Mouse (Mus musculus) neural tube, embryonic 12.5 days (tissue): ENCODE results near the gene Kremen1. TPM values are rescaled to one million over a fixed set of nuclear protein-coding genes. Genes with fewer than 3 reads are reported as not detected.

Experiments used
- ATAC-seq: fragments of 200-750 bp; cut with Nextera tagmentation; 2 replicates; pipeline ENCODE4 v1.8.0; 2017; ENCODE audit warnings: low read depth, mild to moderate bottlenecking, moderate TSS enrichment, moderate library complexity; ENCODE audit not compliant: low FRiP score
- H3K27ac ChIP-seq: fragments of 300-500 bp; sonication (generic); 2 replicates; pipeline ENCODE4 v1.5.1; 2016
- H3K27me3 ChIP-seq: fragments of 300-500 bp; sonication (generic); replicated peaks from 2 replicates; pipeline ENCODE4 v1.6.1; 2016; ENCODE audit warnings: mild to moderate bottlenecking
- H3K36me3 ChIP-seq: fragments of 300-500 bp; sonication (generic); 2 replicates; pipeline ENCODE4 v1.6.1; 2016; ENCODE audit warnings: mild to moderate bottlenecking
- H3K4me1 ChIP-seq: fragments of 300-500 bp; sonication (generic); 2 replicates; pipeline ENCODE4 v1.6.1; 2016
- H3K4me2 ChIP-seq: fragments of 300-500 bp; sonication (generic); replicated peaks from 2 replicates; pipeline ENCODE4 v1.6.1; 2016; ENCODE audit warnings: mild to moderate bottlenecking
- H3K4me3 ChIP-seq: fragments of 300-500 bp; sonication (generic); 2 replicates; pipeline ENCODE4 v1.5.1; 2016
- H3K9ac ChIP-seq: fragments of 300-500 bp; sonication (generic); 2 replicates; pipeline ENCODE4 v1.6.1; 2016; ENCODE audit warnings: mild to moderate bottlenecking
- H3K9me3 ChIP-seq: fragments of 300-500 bp; sonication (generic); 2 replicates; pipeline ENCODE4 v1.6.1; 2016; ENCODE audit warnings: mild to moderate bottlenecking
- WGBS: fragments of 180-500 bp; shearing (Covaris S2); methylation state at CpG from one replicate; pipeline ENCODE4 v1.1.7; 2016; 5-methylcytosine and 5-hydroxymethylcytosine counted together
- polyA plus RNA-seq: library from polyadenylated mRNA; unstranded; fragments of >200 nt; fragmentation: Nextera tagmentation; extraction: Ambion mirVana; gene quantifications from 2 replicates; pipeline ENCODE4 v1.2.1, GENCODE M21; 2016

Gene Kremen1
- polyA plus RNA-seq, 1 experiment from 2014 or later, result 15.5 TPM

- WGBS, result 76% methylated on average over 7 of the region's 7 CpGs
- H3K27ac ChIP-seq, result no peak overlapping the region
Observed at GRCm38 (mm10) chr11:5196583-5196982, 64.8 kb downstream of the Kremen1 start.

GRCm38 (mm10) chr11:5193576-5193881, 67.8 kb downstream of the Kremen1 start:
- no peak overlapping the region for H3K4me3 ChIP-seq
- H3K4me2 ChIP-seq, result no peak overlapping the region
- no peaks in the 10 kb centered on the region for H3K27me3 ChIP-seq
- H3K9me3 ChIP-seq, result no peaks in the 10 kb centered on the region
- peaks cover 19% of the 10 kb centered on the region for H3K4me1 ChIP-seq
- WGBS, result 75% methylated on average over 1 of the region's 1 CpGs
- H3K36me3 ChIP-seq, result peaks cover 13% of the 10 kb centered on the region
- H3K27ac ChIP-seq, result no peak overlapping the region
- no peak for ATAC-seq
- H3K9ac ChIP-seq, result no peak overlapping the region

More at GRCm38 (mm10) chr11:5196583-5196982, 64.8 kb downstream of the Kremen1 start:
- Histone ChIP-seq H3K9ac (no peak overlapping the region), H3K4me1 (peaks cover 15% of the 10 kb centered on the region), H3K36me3 (peaks cover 13% of the 10 kb centered on the region), H3K4me3 (no peak overlapping the region), H3K9me3 (no peaks in the 10 kb centered on the region), H3K27me3 (no peaks in the 10 kb centered on the region), H3K4me2 (no peak overlapping the region)
- ATAC-seq, result no peak

GRCm38 (mm10) chr11:5192840-5193575, 68.3 kb downstream of the Kremen1 start:
- H3K4me2 ChIP-seq, result no peak overlapping the region
- no peak overlapping the region for H3K4me3 ChIP-seq
- H3K4me1 ChIP-seq, result peaks cover 19% of the 10 kb centered on the region
- H3K9ac ChIP-seq, result no peak overlapping the region
- H3K36me3 ChIP-seq, result peaks cover 13% of the 10 kb centered on the region
- WGBS, result 84% methylated on average over 8 of the region's 8 CpGs
- H3K9me3 ChIP-seq, result no peaks in the 10 kb centered on the region
- ATAC-seq, result no peak
- no peak overlapping the region for H3K27ac ChIP-seq
- no peaks in the 10 kb centered on the region for H3K27me3 ChIP-seq

- peaks cover 18% of the 10 kb centered on the region for H3K4me1 ChIP-seq
- H3K9me3 ChIP-seq, result no peaks in the 10 kb centered on the region
- WGBS, result 52% methylated on average over 9 of the region's 9 CpGs
- no peak overlapping the region for H3K9ac ChIP-seq
- H3K27ac ChIP-seq, result no peak overlapping the region
- no peaks in the 10 kb centered on the region for H3K27me3 ChIP-seq
- no peak overlapping the region for H3K4me2 ChIP-seq
- no peak for ATAC-seq
- H3K36me3 ChIP-seq, result peaks cover 13% of the 10 kb centered on the region
- no peak overlapping the region for H3K4me3 ChIP-seq
Observed at GRCm38 (mm10) chr11:5192084-5192516, 69.3 kb downstream of the Kremen1 start.

GRCm38 (mm10) chr11:5189239-5189933, 72.0 kb downstream of the Kremen1 start:
- 57% methylated on average over 9 of the region's 9 CpGs for WGBS
- peaks cover 9% of the 10 kb centered on the region; the same call in 1 of the 2 replicates for H3K36me3 ChIP-seq
- peaks cover 17% of the 10 kb centered on the region for H3K4me1 ChIP-seq
- H3K27me3 ChIP-seq, result no peaks in the 10 kb centered on the region
- no peak overlapping the region for H3K27ac ChIP-seq
- H3K4me2 ChIP-seq, result no peak overlapping the region
- no peaks in the 10 kb centered on the region for H3K9me3 ChIP-seq
- no peak for ATAC-seq
- no peak overlapping the region for H3K9ac ChIP-seq
- H3K4me3 ChIP-seq, result no peak overlapping the region

- 89% methylated on average over 4 of the region's 4 CpGs for WGBS
- Histone ChIP-seq H3K36me3 (peaks cover 4% of the 10 kb centered on the region; the same call in 1 of the 2 replicates), H3K4me3 (no peak overlapping the region), H3K27ac (no peak overlapping the region), H3K27me3 (no peaks in the 10 kb centered on the region), H3K4me2 (no peak overlapping the region), H3K4me1 (peaks cover 21% of the 10 kb centered on the region), H3K9ac (no peak overlapping the region), H3K9me3 (no peaks in the 10 kb centered on the region)
- ATAC-seq, result no peak
Observed at GRCm38 (mm10) chr11:5188170-5188569, 73.2 kb downstream of the Kremen1 start.

GRCm38 (mm10) chr11:5184832-5185231, 76.5 kb downstream of the Kremen1 start:
- H3K4me2 ChIP-seq, result no peak overlapping the region
- no peak for ATAC-seq
- no peak overlapping the region for H3K9ac ChIP-seq
- 90% methylated on average over 9 of the region's 9 CpGs for WGBS
- H3K9me3 ChIP-seq, result no peaks in the 10 kb centered on the region
- no peak overlapping the region for H3K4me3 ChIP-seq
- no peaks in the 10 kb centered on the region for H3K27me3 ChIP-seq
- no peaks in the 10 kb centered on the region for H3K36me3 ChIP-seq
- H3K27ac ChIP-seq, result no peak overlapping the region
- H3K4me1 ChIP-seq, result peaks cover 17% of the 10 kb centered on the region

- ATAC-seq, result peak; percentile 55
- Histone ChIP-seq H3K9me3 (no peaks in the 10 kb centered on the region), H3K36me3 (no peaks in the 10 kb centered on the region), H3K4me2 (no peak overlapping the region), H3K27ac (no peak overlapping the region), H3K9ac (no peak overlapping the region), H3K4me3 (no peak overlapping the region), H3K27me3 (no peaks in the 10 kb centered on the region), H3K4me1 (peaks cover 15% of the 10 kb centered on the region)
- WGBS, result 27% methylated on average over 9 of the region's 9 CpGs
Observed at GRCm38 (mm10) chr11:5184250-5184649, 77.1 kb downstream of the Kremen1 start.

GRCm38 (mm10) chr11:5182870-5183269, 78.5 kb downstream of the Kremen1 start:
- Histone ChIP-seq H3K4me3 (no peak overlapping the region), H3K4me2 (no peak overlapping the region), H3K9ac (no peak overlapping the region), H3K36me3 (no peaks in the 10 kb centered on the region), H3K4me1 (peaks cover 13% of the 10 kb centered on the region), H3K27me3 (no peaks in the 10 kb centered on the region), H3K27ac (no peak overlapping the region), H3K9me3 (no peaks in the 10 kb centered on the region)
- 76% methylated on average over 4 of the region's 4 CpGs for WGBS
- no peak for ATAC-seq

GRCm38 (mm10) chr11:5181850-5182404, 79.4 kb downstream of the Kremen1 start:
- H3K4me1 ChIP-seq, result peaks cover 9% of the 10 kb centered on the region
- H3K9ac ChIP-seq, result no peak overlapping the region
- no peaks in the 10 kb centered on the region for H3K27me3 ChIP-seq
- H3K4me3 ChIP-seq, result no peak overlapping the region
- H3K27ac ChIP-seq, result no peak overlapping the region
- 21% methylated on average over 13 of the region's 13 CpGs for WGBS
- ATAC-seq, result no peak
- no peak overlapping the region for H3K4me2 ChIP-seq
- no peaks in the 10 kb centered on the region for H3K36me3 ChIP-seq
- H3K9me3 ChIP-seq, result no peaks in the 10 kb centered on the region

GRCm38 (mm10) chr11:5179391-5179790, 82.0 kb downstream of the Kremen1 start:
- H3K4me2 ChIP-seq, result no peak overlapping the region
- H3K27me3 ChIP-seq, result no peaks in the 10 kb centered on the region
- no peaks in the 10 kb centered on the region for H3K36me3 ChIP-seq
- 43% methylated on average over 8 of the region's 8 CpGs for WGBS
- no peak for ATAC-seq
- H3K9ac ChIP-seq, result no peak overlapping the region
- no peak overlapping the region for H3K4me3 ChIP-seq
- H3K4me1 ChIP-seq, result peaks cover 4% of the 10 kb centered on the region
- no peaks in the 10 kb centered on the region for H3K9me3 ChIP-seq
- no peak overlapping the region for H3K27ac ChIP-seq

GRCm38 (mm10) chr11:5177171-5177570, 84.2 kb downstream of the Kremen1 start:
- Histone ChIP-seq H3K36me3 (no peaks in the 10 kb centered on the region), H3K9ac (no peak overlapping the region), H3K4me2 (no peak overlapping the region), H3K9me3 (no peaks in the 10 kb centered on the region), H3K27me3 (no peaks in the 10 kb centered on the region), H3K4me3 (no peak overlapping the region), H3K4me1 (no peaks in the 10 kb centered on the region), H3K27ac (no peak overlapping the region)
- 79% methylated on average over 12 of the region's 12 CpGs for WGBS
- no peak for ATAC-seq
